Mouse (Mus musculus) retina, postnatal 1 day (tissue): ENCODE results near the gene Got2.

Source experiments
- DNase-seq: peaks from one replicate; pipeline ENCODE4 v3.0.0-alpha.2; 2012

The Got2 gene

DNA sequence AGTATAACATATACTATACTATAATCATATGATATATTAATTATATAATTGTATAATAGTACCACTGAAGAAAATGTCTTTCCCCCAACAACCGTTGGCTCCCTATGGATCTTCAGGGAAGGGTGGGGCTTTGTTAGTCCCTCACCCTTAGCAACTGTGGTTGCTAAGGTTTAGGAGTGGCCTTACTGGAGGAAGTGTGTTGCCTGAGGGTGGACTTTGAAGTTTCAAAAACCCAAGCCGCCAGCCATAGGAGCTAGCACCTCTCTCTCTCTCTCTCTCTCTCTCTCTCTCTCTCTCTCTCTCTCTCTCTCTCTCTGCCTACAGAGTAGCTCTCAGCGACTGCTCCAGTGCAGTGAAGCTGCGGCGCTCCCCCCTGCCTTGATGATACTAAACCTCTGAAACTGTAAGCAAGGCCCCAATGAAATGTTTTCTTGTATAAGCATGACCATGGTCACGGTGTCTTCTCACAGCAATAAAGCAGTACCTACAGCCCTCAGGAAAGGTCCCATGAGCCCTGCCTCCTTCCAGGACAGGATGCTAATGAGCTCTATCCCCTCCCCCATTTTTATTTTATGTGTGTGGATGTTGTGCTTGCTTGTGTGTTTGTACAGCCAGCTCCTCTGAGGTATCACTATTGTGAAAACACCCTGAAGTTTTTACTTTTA, 72.2 kb downstream of the Got2 start:
- DNase-seq, result no peak
